26 mouse cellular contexts compared by ENCODE assay signal in the genomic region with DNA sequence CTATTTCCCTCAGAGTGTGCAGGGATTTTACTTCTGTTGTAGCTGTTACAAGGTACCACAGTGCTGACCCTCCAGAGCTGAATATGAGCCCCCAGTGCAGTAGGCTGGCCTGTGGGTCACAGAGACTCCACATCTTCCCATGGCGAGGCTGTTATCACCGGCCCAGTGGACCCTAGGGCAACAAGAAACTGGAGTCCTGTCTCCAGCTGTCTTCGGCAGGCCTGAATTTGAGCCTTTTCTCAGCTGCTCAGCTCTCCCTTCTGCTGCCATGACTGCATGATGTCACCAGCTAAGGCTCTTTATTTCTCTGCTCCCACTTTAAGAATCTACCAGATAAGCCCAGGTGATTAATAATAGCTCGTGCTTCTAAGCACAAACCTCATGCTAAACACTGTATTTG. TPM values are rescaled to one million over a fixed set of nuclear protein-coding genes. Genes with fewer than 3 reads are reported as not detected.
DNase-seq lines count a peak whose midpoint lies in the region; ATAC-seq lines count a peak whose summit lies in the region.
"Had no signal": no experiment of that assay in that cellular context is flagged by ENCODE, and none has a peak within 500 bp of the region (broad histone marks: within the 10 kb centered on the region; RNA-seq: fewer than 3 reads in every experiment).

No protein-coding gene starts in this region.

- 48% methylated on average over 4 of the region's 4 CpGs for WGBS in forebrain, embryonic 12.5 days
- 50% methylated on average over 4 of the region's 4 CpGs for WGBS in forebrain, embryonic 16.5 days
- WGBS in hindbrain, embryonic 13.5 days: 49% methylated on average over 4 of the region's 4 CpGs

- H3K27ac ChIP-seq in forebrain, embryonic 12.5 days: peak overlapping the region; percentile 43; the same call in 1 of the 2 replicates
- H3K27ac ChIP-seq in forebrain, embryonic 16.5 days (ENCODE audit: low read length): no peak overlapping the region
- no peak overlapping the region for H3K27ac ChIP-seq in hindbrain, embryonic 13.5 days
- H3K27ac ChIP-seq: kidney, embryonic 15.5 days; limb, embryonic 15.5 days; liver, embryonic 14.5 days; lung, embryonic 15.5 days; midbrain, embryonic 10.5 days had no signal

- ATAC-seq in forebrain, embryonic 12.5 days (ENCODE audit: low FRiP score): peak; percentile 47; the same call in 1 of the 2 replicates
- ATAC-seq in forebrain, embryonic 16.5 days: no peak; the same call in 1 of the 2 replicates
- ATAC-seq in hindbrain, embryonic 13.5 days (ENCODE audit: low FRiP score): 0 out of 2 replicates have a peak, but pooled peaks have one; percentile 8
- ATAC-seq in megakaryocyte progenitor cell, adult 5-6 weeks (replicated peaks; ENCODE audit: poor library complexity): no peak
- no peak for ATAC-seq in megakaryocyte-erythroid progenitor cell, adult 5-6 weeks (replicated peaks; ENCODE audit: low FRiP score, low TSS enrichment, poor library complexity, severe bottlenecking)
- ATAC-seq: intestine, embryonic 16.5 days had no signal

- no peaks in the 10 kb centered on the region for H3K9me3 ChIP-seq in forebrain, embryonic 12.5 days
- no peaks in the 10 kb centered on the region for H3K9me3 ChIP-seq in forebrain, embryonic 16.5 days (ENCODE audit: control insufficient read depth, low read length)
- no peaks in the 10 kb centered on the region for H3K9me3 ChIP-seq in hindbrain, embryonic 13.5 days
- H3K9me3 ChIP-seq: kidney, embryonic 15.5 days; limb, embryonic 15.5 days; lung, embryonic 15.5 days; midbrain, embryonic 10.5 days had no signal

- peaks cover 2% of the 10 kb centered on the region for H3K27me3 ChIP-seq in forebrain, embryonic 12.5 days
- no peaks in the 10 kb centered on the region for H3K27me3 ChIP-seq in forebrain, embryonic 16.5 days (replicated peaks; ENCODE audit: control insufficient read depth, insufficient read depth, low read length)
- no peaks in the 10 kb centered on the region for H3K27me3 ChIP-seq in hindbrain, embryonic 13.5 days

- peak; percentile 39 for DNase-seq in retina, postnatal 1 day
- DNase-seq in retina, embryonic 14.5 days (ENCODE audit: low spot score): no peak
- no peak for DNase-seq in frontal cortex, postnatal 25 days (ENCODE audit: low spot score in 2 of 2)
- DNase-seq: adrenal gland, postnatal 25 days; cerebellum, adult 8-10 months; cerebellum, postnatal 36 days; kidney, postnatal 36 days; lung, postnatal 36 days; right cerebral cortex, adult 18-20 months; right cerebral cortex, postnatal 4 days; thymus, adult 18-20 months; thymus, postnatal 36 days had no signal

- H3K4me3 ChIP-seq in forebrain, embryonic 12.5 days (replicated peaks): no peak overlapping the region
- H3K4me3 ChIP-seq in forebrain, embryonic 16.5 days (replicated peaks; ENCODE audit: low read length): no peak overlapping the region
- no peak overlapping the region for H3K4me3 ChIP-seq in hindbrain, embryonic 13.5 days
- H3K4me3 ChIP-seq: kidney, embryonic 15.5 days; limb, embryonic 15.5 days; lung, embryonic 15.5 days; midbrain, embryonic 10.5 days had no signal

- H3K4me2 ChIP-seq in forebrain, embryonic 12.5 days: no peak overlapping the region
- H3K4me2 ChIP-seq in forebrain, embryonic 16.5 days (ENCODE audit: low read length): no peak overlapping the region
- H3K4me2 ChIP-seq in hindbrain, embryonic 13.5 days: no peak overlapping the region
- H3K4me2 ChIP-seq: kidney, embryonic 15.5 days; limb, embryonic 15.5 days; lung, embryonic 15.5 days had no signal

- peaks cover 43% of the 10 kb centered on the region for H3K4me1 ChIP-seq in forebrain, embryonic 12.5 days
- peaks cover 12% of the 10 kb centered on the region; the same call in 1 of the 2 replicates for H3K4me1 ChIP-seq in forebrain, embryonic 16.5 days (replicated peaks; ENCODE audit: control insufficient read depth, insufficient read depth, low read length)
- peaks cover 50% of the 10 kb centered on the region for H3K4me1 ChIP-seq in hindbrain, embryonic 13.5 days (replicated peaks)
- H3K4me1 ChIP-seq: lung, embryonic 15.5 days had no signal

- no peak overlapping the region for H3K9ac ChIP-seq in forebrain, embryonic 12.5 days
- H3K9ac ChIP-seq in forebrain, embryonic 16.5 days (replicated peaks; ENCODE audit: low read depth, low read length): no peak overlapping the region; the same call in 1 of the 2 replicates
- no peak overlapping the region for H3K9ac ChIP-seq in hindbrain, embryonic 13.5 days
- H3K9ac ChIP-seq: kidney, embryonic 15.5 days; limb, embryonic 15.5 days; liver, embryonic 14.5 days; lung, embryonic 15.5 days had no signal

- no peaks in the 10 kb centered on the region for H3K36me3 ChIP-seq in forebrain, embryonic 12.5 days (replicated peaks)
- no peaks in the 10 kb centered on the region for H3K36me3 ChIP-seq in forebrain, embryonic 16.5 days (ENCODE audit: control insufficient read depth, insufficient read depth)
- no peaks in the 10 kb centered on the region for H3K36me3 ChIP-seq in hindbrain, embryonic 13.5 days
- H3K36me3 ChIP-seq: kidney, embryonic 15.5 days; limb, embryonic 15.5 days; lung, embryonic 15.5 days had no signal

RNA-seq across cellular contexts. Expression of a gene that starts 11.0 kb away (rescaled TPM):
- 16.6 and 18.4 TPM in 2 replicates for polyA plus RNA-seq in forebrain, embryonic 12.5 days (2016; fragmentation: Nextera tagmentation; extraction: Ambion mirVana)
- 28.4 and 31.4 TPM in 2 replicates for polyA plus RNA-seq in forebrain, embryonic 16.5 days (2015; fragmentation: Nextera tagmentation; extraction: Ambion mirVana)
- polyA plus RNA-seq in hindbrain, embryonic 13.5 days (2015; fragmentation: Nextera tagmentation; extraction: Ambion mirVana): 39.7 and 41.2 TPM in 2 replicates
- total RNA-seq in megakaryocyte progenitor cell, adult 5-6 weeks (2015): not detected in 2 replicates
- total RNA-seq in megakaryocyte progenitor cell, adult 5-6 weeks (2017): not detected in 2 replicates
- total RNA-seq in megakaryocyte-erythroid progenitor cell, adult 5-6 weeks (2014; fragmentation: Nextera tagmentation): not detected in 2 replicates
- not detected in 2 replicates for total RNA-seq in megakaryocyte-erythroid progenitor cell, adult 5-6 weeks (2017)
- total RNA-seq: adrenal gland, postnatal 25 days; gastrocnemius, adult 18-20 months; hematopoietic stem cell, adult 5-6 weeks had no signal
- polyA plus RNA-seq: heart, postnatal 0 days; intestine, embryonic 16.5 days; lung, embryonic 15.5 days had no signal

Comparison
In these comparisons a context has a peak if more than half of its experiments do, and no peak if none do; other contexts are left out.
1. ATAC-seq: peak in forebrain, embryonic 12.5 days (single experiment) and hindbrain, embryonic 13.5 days (single experiment); none in forebrain, embryonic 16.5 days (single experiment), megakaryocyte progenitor cell, adult 5-6 weeks (single experiment) and megakaryocyte-erythroid progenitor cell, adult 5-6 weeks (single experiment).